Mouse (Mus musculus) liver, postnatal 0 days (tissue): Measurements from ENCODE around the gene Ndufaf2.

Experiments
- CTCF ChIP-seq: sonication (generic); IDR thresholded peaks from 2 replicates; pipeline ENCODE4 v1.5.1; 2016; ENCODE audit warnings: antibody characterized with exemption, low read depth
- EP300 ChIP-seq: IDR thresholded peaks from 2 replicates; pipeline ENCODE4 v1.6.1; 2016; ENCODE audit warnings: antibody characterized with exemption, low read depth, mild to moderate bottlenecking

DNA sequence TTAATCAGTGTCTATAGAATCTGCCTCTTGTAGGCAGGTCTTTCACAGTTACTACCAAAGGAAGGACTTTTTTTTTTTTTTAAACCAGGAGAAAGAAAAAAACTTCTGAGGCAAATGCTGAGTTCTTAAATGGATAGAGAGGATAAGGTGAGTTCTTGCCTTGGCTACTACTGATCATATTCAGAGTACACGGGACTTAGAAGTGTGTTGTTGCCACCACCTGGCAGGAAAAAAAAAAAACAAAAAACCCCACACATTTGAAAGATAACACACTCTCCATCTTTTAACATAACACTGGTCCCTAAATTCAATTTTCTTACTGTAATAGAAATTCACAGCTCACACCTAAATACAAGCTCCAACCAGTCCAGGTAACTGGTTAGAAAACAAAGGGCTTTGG lies 30.5 kb downstream of the Ndufaf2 start:
- TF ChIP-seq EP300 = no peak
- no peak for TF ChIP-seq CTCF
